Mouse (Mus musculus): ENCODE measurements at regions not wholly inside any gene's neighbourhood (a gene's known extent, or its start where the extent isn't known, plus 50 kb on each side); places are given as distances from the start of the nearest gene placed in this dataset.
"Not testable (repeated sequence)": the region's sequence is repeated elsewhere in the genome, so short reads cannot be mapped to it uniquely, and the experiment has no call there.

- DNase-seq (ENCODE audit: low spot score): no peak
These were observed 825.0 kb downstream of the Gm9195 start for GRCm38 (mm10) chr14:71666656-71667055.

GRCm38 (mm10) chr14:71660166-71660565, 831.5 kb downstream of the Gm9195 start:
- DNase-seq (ENCODE audit: low spot score): no peak

- DNase-seq (ENCODE audit: low spot score): no peak
These were observed 836.6 kb downstream of the Gm9195 start for GRCm38 (mm10) chr14:71654785-71655627.

GRCm38 (mm10) chr14:71642536-71642935, 849.1 kb downstream of the Gm9195 start:
- DNase-seq (ENCODE audit: low spot score): no peak

GRCm38 (mm10) chr14:71639083-71639482, 852.6 kb downstream of the Gm9195 start:
- DNase-seq (ENCODE audit: low spot score): no peak

GRCm38 (mm10) chr14:71635091-71635490, 856.5 kb downstream of the Gm9195 start:
- no peak for DNase-seq (ENCODE audit: low spot score)

- DNase-seq (ENCODE audit: low spot score): no peak
These were observed 881.8 kb downstream of the Gm9195 start for GRCm38 (mm10) chr14:71609698-71610301.

- DNase-seq (ENCODE audit: low spot score): no peak
These were observed 887.9 kb downstream of the Gm9195 start for GRCm38 (mm10) chr14:71603710-71604109.

GRCm38 (mm10) chr14:71597859-71598258, 893.8 kb downstream of the Gm9195 start:
- DNase-seq (ENCODE audit: low spot score): no peak

- no peak for DNase-seq (ENCODE audit: low spot score)
These were observed 902.9 kb downstream of the Gm9195 start for GRCm38 (mm10) chr14:71588694-71589240.

- no peak for DNase-seq (ENCODE audit: low spot score)
These were observed 903.6 kb downstream of the Gm9195 start for GRCm38 (mm10) chr14:71588006-71588405.

- no peak for DNase-seq (ENCODE audit: low spot score)
These were observed 926.8 kb downstream of the Gm9195 start for GRCm38 (mm10) chr14:71564816-71565215.

GRCm38 (mm10) chr14:71561906-71562305, 929.7 kb downstream of the Gm9195 start:
- DNase-seq (ENCODE audit: low spot score): no peak

GRCm38 (mm10) chr14:71554324-71554723, 937.3 kb downstream of the Gm9195 start:
- DNase-seq (ENCODE audit: low spot score): not testable (repeated sequence)

- DNase-seq (ENCODE audit: low spot score): no peak
These were observed 943.9 kb upstream of the Fam160b2 start for GRCm38 (mm10) chr14:71543580-71543979.

GRCm38 (mm10) chr14:71532074-71532659, 932.5 kb upstream of the Fam160b2 start:
- no peak for DNase-seq (ENCODE audit: low spot score)

- no peak for DNase-seq (ENCODE audit: low spot score)
These were observed 931.7 kb upstream of the Fam160b2 start for GRCm38 (mm10) chr14:71531298-71531697.

GRCm38 (mm10) chr14:71530421-71530820, 930.8 kb upstream of the Fam160b2 start:
- no peak for DNase-seq (ENCODE audit: low spot score)

- no peak for DNase-seq (ENCODE audit: low spot score)
These were observed 918.9 kb upstream of the Fam160b2 start for GRCm38 (mm10) chr14:71518541-71518940.

GRCm38 (mm10) chr14:71500851-71501250, 901.2 kb upstream of the Fam160b2 start:
- no peak for DNase-seq (ENCODE audit: low spot score)

GRCm38 (mm10) chr14:71491201-71491600, 891.6 kb upstream of the Fam160b2 start:
- no peak for DNase-seq (ENCODE audit: low spot score)
